Mouse (Mus musculus): ENCODE results near the gene Tdrd7. TPM values are rescaled to one million over a fixed set of nuclear protein-coding genes. Genes with fewer than 3 reads are reported as not detected.

The Tdrd7 gene
- polyA plus RNA-seq, 1 experiment, result 29.5 TPM

DNA sequence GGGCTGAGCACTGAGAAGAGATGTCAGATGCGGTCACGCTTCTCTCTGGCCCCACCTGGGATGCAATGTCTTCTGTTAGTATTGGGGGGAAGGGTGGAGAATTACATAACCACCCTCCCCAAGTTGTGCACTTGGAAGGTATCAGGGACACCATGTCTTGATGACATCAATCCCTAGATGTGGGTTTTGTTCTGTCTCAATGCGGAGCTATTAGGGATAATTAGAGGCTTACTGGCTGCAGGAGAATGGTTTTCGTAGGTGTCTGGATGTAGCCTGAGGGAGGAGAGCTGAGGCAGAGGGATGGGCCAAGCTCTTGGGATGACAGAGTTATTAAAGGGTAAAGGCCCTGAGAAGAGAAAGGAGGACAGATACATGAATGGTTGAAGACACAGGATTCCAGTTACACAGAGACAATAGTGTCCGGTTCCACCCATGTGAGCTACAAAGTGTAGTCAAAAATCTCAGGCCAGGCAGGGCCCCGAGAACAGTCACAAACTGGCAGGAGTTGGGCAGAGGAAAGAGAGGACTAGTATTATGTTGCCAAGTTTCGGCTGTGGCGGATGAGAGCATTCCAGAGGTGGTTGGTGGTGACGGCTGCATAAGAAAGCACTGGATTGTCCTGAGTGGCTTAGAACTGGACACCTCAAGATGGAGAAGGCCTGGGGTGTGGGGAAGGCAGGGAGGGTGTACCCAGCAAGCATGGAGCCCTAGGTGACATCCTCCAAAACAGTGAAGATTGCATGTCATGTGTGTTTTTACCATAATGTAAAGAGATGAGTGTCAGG is 88.4 kb downstream of the Tdrd7 start:
- Histone ChIP-seq H3K4me3 (ENCODE audit: insufficient read depth, low read length) (no peak overlapping the region), H3K27ac (ENCODE audit: insufficient read depth, low read length) (0 out of 2 replicates have a peak overlapping the region, but pooled peaks have one; percentile 1), H3K4me1 (ENCODE audit: control insufficient read depth, insufficient read depth, low read length) (peaks cover 5% of the 10 kb centered on the region)
- no peak for TF ChIP-seq CTCF (IDR thresholded peaks at IDR 0.05; ENCODE audit: extremely low read depth, insufficient read depth, low read length)
- TF ChIP-seq POLR2A (IDR thresholded peaks at IDR 0.05; ENCODE audit: extremely low read depth, insufficient read depth, low read length), result no peak

- Histone ChIP-seq H3K27ac (ENCODE audit: insufficient read depth, low read length) (no peak overlapping the region), H3K4me3 (ENCODE audit: insufficient read depth, low read length) (no peak overlapping the region), H3K4me1 (ENCODE audit: control insufficient read depth, insufficient read depth, low read length) (peaks cover 7% of the 10 kb centered on the region)
- TF ChIP-seq CTCF (IDR thresholded peaks at IDR 0.05; ENCODE audit: extremely low read depth, insufficient read depth, low read length), result no peak
- no peak for TF ChIP-seq POLR2A (IDR thresholded peaks at IDR 0.05; ENCODE audit: extremely low read depth, insufficient read depth, low read length)
These were observed 91.0 kb downstream of the Tdrd7 start for GRCm38 (mm10) chr4:46056163-46056562.

DNA sequence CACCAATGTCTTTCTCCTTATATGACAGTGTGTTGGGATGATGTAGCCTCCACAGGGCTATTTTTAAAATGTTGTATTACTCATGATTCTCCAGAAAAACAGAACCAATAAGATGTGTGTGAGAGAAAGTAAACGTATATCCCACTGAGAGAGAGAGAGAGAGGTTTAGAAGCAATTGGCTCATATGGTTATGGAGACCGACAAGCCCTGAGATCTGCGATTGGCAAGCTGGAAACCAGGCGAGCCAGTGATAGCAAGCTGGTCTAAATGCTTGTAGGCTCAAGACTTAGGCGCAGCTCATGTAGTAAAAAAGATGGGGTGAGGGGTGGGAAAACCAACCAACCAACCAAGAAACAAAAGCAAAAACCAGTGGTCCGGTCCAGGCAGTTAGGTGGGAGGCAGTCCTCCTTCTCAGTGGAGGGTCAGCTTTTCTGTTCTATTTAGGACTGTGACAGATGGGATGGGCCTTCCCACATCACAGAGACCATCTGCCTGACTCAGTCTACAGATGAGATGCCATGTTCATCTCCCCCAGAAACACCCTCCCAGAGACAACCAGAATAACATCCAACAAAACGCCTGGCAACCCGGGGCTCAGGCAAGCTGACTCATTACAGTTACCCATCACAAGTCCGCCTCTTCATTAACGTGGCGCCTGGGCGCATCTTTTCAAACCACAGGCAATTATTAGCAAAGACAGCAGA is 96.3 kb downstream of the Tdrd7 start:
- Histone ChIP-seq H3K4me3 (ENCODE audit: insufficient read depth, low read length) (no peak overlapping the region), H3K4me1 (ENCODE audit: control insufficient read depth, insufficient read depth, low read length) (peaks cover 11% of the 10 kb centered on the region), H3K27ac (ENCODE audit: insufficient read depth, low read length) (peak overlapping the region; percentile 73)
- no peak for TF ChIP-seq CTCF (IDR thresholded peaks at IDR 0.05; ENCODE audit: extremely low read depth, insufficient read depth, low read length)
- TF ChIP-seq POLR2A (IDR thresholded peaks at IDR 0.05; ENCODE audit: extremely low read depth, insufficient read depth, low read length), result peak; percentile 51; the same call in 1 of the 2 replicates

- Histone ChIP-seq H3K4me1 (ENCODE audit: control insufficient read depth, insufficient read depth, low read length) (peaks cover 17% of the 10 kb centered on the region), H3K4me3 (ENCODE audit: insufficient read depth, low read length) (no peak overlapping the region), H3K27ac (ENCODE audit: insufficient read depth, low read length) (no peak overlapping the region)
- TF ChIP-seq POLR2A (IDR thresholded peaks at IDR 0.05; ENCODE audit: extremely low read depth, insufficient read depth, low read length) (no peak), CTCF (IDR thresholded peaks at IDR 0.05; ENCODE audit: extremely low read depth, insufficient read depth, low read length) (no peak)
These were observed 98.7 kb downstream of the Tdrd7 start for GRCm38 (mm10) chr4:46063841-46064240.

DNA sequence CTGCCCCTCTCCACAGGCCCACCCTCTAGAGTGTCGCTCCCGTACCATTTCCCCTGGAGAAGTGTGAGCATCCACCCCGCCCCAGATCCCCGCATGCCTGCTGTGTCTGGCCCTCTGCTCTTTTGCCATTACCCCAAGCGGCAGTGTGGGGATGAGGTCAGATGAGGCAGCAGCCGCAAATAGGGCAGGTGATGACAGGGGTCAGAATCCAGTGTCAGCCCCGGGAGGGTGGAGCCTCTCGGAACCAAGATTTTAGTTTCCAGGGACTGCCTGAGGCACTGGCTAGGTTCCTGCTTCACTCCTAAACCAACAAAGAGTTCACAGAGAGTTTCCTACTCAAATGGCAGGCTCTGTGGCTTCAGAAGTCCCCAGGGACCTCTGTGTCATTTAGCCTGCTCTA is 99.1 kb downstream of the Tdrd7 start:
- Histone ChIP-seq H3K4me3 (ENCODE audit: insufficient read depth, low read length) (no peak overlapping the region), H3K27ac (ENCODE audit: insufficient read depth, low read length) (no peak overlapping the region), H3K4me1 (ENCODE audit: control insufficient read depth, insufficient read depth, low read length) (peaks cover 17% of the 10 kb centered on the region)
- TF ChIP-seq CTCF (IDR thresholded peaks at IDR 0.05; ENCODE audit: extremely low read depth, insufficient read depth, low read length) (no peak), POLR2A (IDR thresholded peaks at IDR 0.05; ENCODE audit: extremely low read depth, insufficient read depth, low read length) (no peak)

- Histone ChIP-seq H3K4me1 (ENCODE audit: control insufficient read depth, insufficient read depth, low read length) (peaks cover 17% of the 10 kb centered on the region), H3K27ac (ENCODE audit: insufficient read depth, low read length) (no peak overlapping the region), H3K4me3 (ENCODE audit: insufficient read depth, low read length) (no peak overlapping the region)
- TF ChIP-seq POLR2A (IDR thresholded peaks at IDR 0.05; ENCODE audit: extremely low read depth, insufficient read depth, low read length), result no peak
- no peak for TF ChIP-seq CTCF (IDR thresholded peaks at IDR 0.05; ENCODE audit: extremely low read depth, insufficient read depth, low read length)
These were observed 99.8 kb downstream of the Tdrd7 start for GRCm38 (mm10) chr4:46064961-46065360.

- Histone ChIP-seq H3K4me1 (ENCODE audit: control insufficient read depth, insufficient read depth, low read length) (peaks cover 16% of the 10 kb centered on the region), H3K4me3 (ENCODE audit: insufficient read depth, low read length) (no peak overlapping the region), H3K27ac (ENCODE audit: insufficient read depth, low read length) (0 out of 2 replicates have a peak overlapping the region, but pooled peaks have one; percentile 49)
- TF ChIP-seq CTCF (IDR thresholded peaks at IDR 0.05; ENCODE audit: extremely low read depth, insufficient read depth, low read length), result no peak
- TF ChIP-seq POLR2A (IDR thresholded peaks at IDR 0.05; ENCODE audit: extremely low read depth, insufficient read depth, low read length), result no peak
These were observed 100.7 kb downstream of the Tdrd7 start for GRCm38 (mm10) chr4:46065695-46066340.

DNA sequence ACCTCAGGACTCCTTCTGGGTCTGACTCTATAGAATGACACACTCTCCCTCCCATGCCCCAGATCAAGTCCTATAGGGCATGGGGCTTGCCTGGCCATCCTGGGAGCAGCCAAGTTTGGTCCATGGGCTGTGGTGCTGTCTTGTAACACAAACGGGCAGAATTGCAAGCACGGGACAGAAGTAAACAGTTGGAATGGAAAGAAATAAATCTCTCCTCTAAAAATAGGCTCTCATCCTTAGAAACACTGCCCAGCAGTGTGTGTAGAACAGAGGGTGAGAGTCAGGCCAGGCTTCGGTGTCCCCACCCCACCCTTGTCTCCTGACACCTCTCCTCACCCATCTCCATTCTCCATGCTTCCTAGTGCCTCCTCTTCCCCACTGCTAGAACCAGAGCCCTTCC is 102.9 kb downstream of the Tdrd7 start:
- H3K27ac ChIP-seq (ENCODE audit: insufficient read depth, low read length), result peak overlapping the region; percentile 21
- peaks cover 12% of the 10 kb centered on the region; the same call in 1 of the 2 replicates for H3K4me1 ChIP-seq (ENCODE audit: control insufficient read depth, insufficient read depth, low read length)
- no peak overlapping the region for H3K4me3 ChIP-seq (ENCODE audit: insufficient read depth, low read length)
- no peak for TF ChIP-seq POLR2A (IDR thresholded peaks at IDR 0.05; ENCODE audit: extremely low read depth, insufficient read depth, low read length)
- TF ChIP-seq CTCF (IDR thresholded peaks at IDR 0.05; ENCODE audit: extremely low read depth, insufficient read depth, low read length), result no peak

DNA sequence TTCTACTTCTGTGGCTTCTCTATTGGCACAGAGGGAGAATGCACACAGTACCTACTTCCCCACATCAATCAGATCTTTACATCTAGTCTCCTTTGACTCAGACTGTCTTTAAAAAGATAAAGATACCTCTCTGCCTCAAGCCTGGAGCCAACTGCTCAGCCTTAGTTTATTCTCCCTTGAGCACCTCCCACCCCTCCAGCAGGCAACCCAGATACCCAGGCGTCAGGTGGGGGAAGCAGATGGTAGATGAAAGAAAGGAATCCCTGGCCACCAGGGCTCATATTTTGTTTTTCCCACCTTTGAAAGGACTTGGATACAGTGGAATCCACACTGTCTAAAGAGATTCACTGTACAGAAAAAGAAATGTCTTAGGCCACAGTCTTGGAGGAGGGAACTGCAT is 103.4 kb downstream of the Tdrd7 start:
- Histone ChIP-seq H3K4me3 (ENCODE audit: insufficient read depth, low read length) (no peak overlapping the region), H3K27ac (ENCODE audit: insufficient read depth, low read length) (peak overlapping the region; percentile 21), H3K4me1 (ENCODE audit: control insufficient read depth, insufficient read depth, low read length) (peaks cover 12% of the 10 kb centered on the region; the same call in 1 of the 2 replicates)
- no peak for TF ChIP-seq CTCF (IDR thresholded peaks at IDR 0.05; ENCODE audit: extremely low read depth, insufficient read depth, low read length)
- TF ChIP-seq POLR2A (IDR thresholded peaks at IDR 0.05; ENCODE audit: extremely low read depth, insufficient read depth, low read length), result no peak

Data from cortical plate, adult 2 months (tissue).